Mouse (Mus musculus): ENCODE data around the gene Trpv2. TPM values are rescaled to one million over a fixed set of nuclear protein-coding genes. Genes with fewer than 3 reads are reported as not detected.

Trpv2 gene
- total and polyA plus RNA-seq, 3 experiments, result 30.0 to 30.4 TPM; not detected in 1

- no peaks in the 10 kb centered on the region for H3K9me3 ChIP-seq (replicated peaks; ENCODE audit: insufficient read depth, low read length)
- no peaks in the 10 kb centered on the region for H3K36me3 ChIP-seq (ENCODE audit: control insufficient read depth in 1 of 2, insufficient read depth in 2 of 2, low read length in 2 of 2)
- H3K27ac ChIP-seq (ENCODE audit: control insufficient read depth, low read depth, low read length), result no peak overlapping the region
- no peak overlapping the region for H3K9ac ChIP-seq (ENCODE audit: control insufficient read depth, low read depth, low read length, poor library complexity, severe bottlenecking)
- H3K79me2 ChIP-seq (ENCODE audit: control insufficient read depth, insufficient read depth, low read length, poor library complexity), result no peaks in the 10 kb centered on the region
- no peaks in the 10 kb centered on the region for H3K4me1 ChIP-seq (ENCODE audit: control insufficient read depth in 1 of 2, insufficient read depth in 2 of 2, low read length in 2 of 2)
- TF ChIP-seq ZC3H11A (IDR thresholded peaks at IDR 0.05; ENCODE audit: low read depth, low read length), result no peak
- no peak for TF ChIP-seq CTCF (IDR thresholded peaks at IDR 0.05 in 2 of 3, conservative IDR thresholded peaks at IDR 0.05 in 1 of 3; ENCODE audit: control insufficient read depth in 1 of 3, insufficient read depth in 1 of 3, low read depth in 2 of 3, low read length in 3 of 3, poor library complexity in 1 of 3, severe bottlenecking in 1 of 3)
- no peak for TF ChIP-seq E2F4 (IDR thresholded peaks at IDR 0.05; ENCODE audit: borderline replicate concordance, low read depth, low read length)
- TF ChIP-seq POLR2A (IDR thresholded peaks at IDR 0.05; ENCODE audit: control insufficient read depth in 1 of 2, insufficient read depth in 1 of 2, low read depth in 1 of 2, low read length in 2 of 2, poor library complexity in 1 of 2), result no peak
- no peak for TF ChIP-seq USF1 (IDR thresholded peaks at IDR 0.05; ENCODE audit: low read depth, low read length)
- TF ChIP-seq RCOR1 (IDR thresholded peaks at IDR 0.05; ENCODE audit: low read depth, low read length), result no peak
- TF ChIP-seq MEF2A (IDR thresholded peaks at IDR 0.05; ENCODE audit: extremely low read depth, insufficient replicate concordance, low read depth, low read length, poor library complexity, severe bottlenecking), result no peak
- no peak for TF ChIP-seq SMC3 (IDR thresholded peaks at IDR 0.05; ENCODE audit: low read depth, low read length)
- no peak for TF ChIP-seq TAL1 (IDR thresholded peaks at IDR 0.05; ENCODE audit: low read length)
- TF ChIP-seq MXI1 (IDR thresholded peaks at IDR 0.05; ENCODE audit: low read depth, low read length), result no peak
- no peak for TF ChIP-seq MAFK (IDR thresholded peaks at IDR 0.05; ENCODE audit: borderline replicate concordance, low read depth, low read length)
- no peak for TF ChIP-seq POLR2AphosphoS5 (IDR thresholded peaks at IDR 0.05; ENCODE audit: borderline replicate concordance, low read depth, low read length)
- H3K4me3 ChIP-seq (ENCODE audit: control insufficient read depth in 1 of 2, insufficient read depth in 1 of 2, low read depth in 2 of 2, low read length in 2 of 2), result no peak overlapping the region
- H3K27me3 ChIP-seq (ENCODE audit: control insufficient read depth in 1 of 2, insufficient read depth in 2 of 2, low read length in 2 of 2), result no peaks in the 10 kb centered on the region
- DNase-seq (ENCODE audit: low read depth, low spot score), result no peak
Observed at GRCm38 (mm10) chr11:62636105-62636839, 62.0 kb downstream of the Trpv2 start.

GRCm38 (mm10) chr11:62636840-62637221, 62.5 kb downstream of the Trpv2 start:
- Histone ChIP-seq H3K4me3 (ENCODE audit: control insufficient read depth in 1 of 2, insufficient read depth in 1 of 2, low read depth in 2 of 2, low read length in 2 of 2) (no peak overlapping the region), H3K4me1 (ENCODE audit: control insufficient read depth in 1 of 2, insufficient read depth in 2 of 2, low read length in 2 of 2) (no peaks in the 10 kb centered on the region), H3K79me2 (ENCODE audit: control insufficient read depth, insufficient read depth, low read length, poor library complexity) (no peaks in the 10 kb centered on the region), H3K9me3 (replicated peaks; ENCODE audit: insufficient read depth, low read length) (no peaks in the 10 kb centered on the region), H3K36me3 (ENCODE audit: control insufficient read depth in 1 of 2, insufficient read depth in 2 of 2, low read length in 2 of 2) (no peaks in the 10 kb centered on the region), H3K27ac (ENCODE audit: control insufficient read depth, low read depth, low read length) (no peak overlapping the region), H3K9ac (ENCODE audit: control insufficient read depth, low read depth, low read length, poor library complexity, severe bottlenecking) (no peak overlapping the region), H3K27me3 (ENCODE audit: control insufficient read depth in 1 of 2, insufficient read depth in 2 of 2, low read length in 2 of 2) (no peaks in the 10 kb centered on the region)
- no peak for DNase-seq (ENCODE audit: low read depth, low spot score)
- TF ChIP-seq UBTF (IDR thresholded peaks at IDR 0.05; ENCODE audit: borderline replicate concordance, insufficient read depth, low read depth, low read length), result no peak
- TF ChIP-seq USF1 (IDR thresholded peaks at IDR 0.05; ENCODE audit: low read depth, low read length), result peak; percentile 56

- H3K79me2 ChIP-seq (ENCODE audit: control insufficient read depth, insufficient read depth, low read length, poor library complexity), result no peaks in the 10 kb centered on the region
- no peak overlapping the region for H3K9ac ChIP-seq (ENCODE audit: control insufficient read depth, low read depth, low read length, poor library complexity, severe bottlenecking)
- H3K27me3 ChIP-seq (ENCODE audit: control insufficient read depth in 1 of 2, insufficient read depth in 2 of 2, low read length in 2 of 2), result no peaks in the 10 kb centered on the region
- no peaks in the 10 kb centered on the region for H3K9me3 ChIP-seq (replicated peaks; ENCODE audit: insufficient read depth, low read length)
- no peak for TF ChIP-seq CTCF (IDR thresholded peaks at IDR 0.05 in 2 of 3, conservative IDR thresholded peaks at IDR 0.05 in 1 of 3; ENCODE audit: control insufficient read depth in 1 of 3, insufficient read depth in 1 of 3, low read depth in 2 of 3, low read length in 3 of 3, poor library complexity in 1 of 3, severe bottlenecking in 1 of 3)
- no peak for TF ChIP-seq HCFC1 (IDR thresholded peaks at IDR 0.05; ENCODE audit: low read depth, low read length)
- no peak for TF ChIP-seq CHD2 (IDR thresholded peaks at IDR 0.05; ENCODE audit: low read length)
- TF ChIP-seq ETS1 (IDR thresholded peaks at IDR 0.05; ENCODE audit: low read depth, low read length), result no peak
- no peak for TF ChIP-seq MAFK (IDR thresholded peaks at IDR 0.05; ENCODE audit: borderline replicate concordance, low read depth, low read length)
- no peak for TF ChIP-seq MYB (IDR thresholded peaks at IDR 0.05; ENCODE audit: low read depth, low read length)
- no peak for TF ChIP-seq ELF1 (IDR thresholded peaks at IDR 0.05; ENCODE audit: low read depth, low read length)
- TF ChIP-seq CHD1 (IDR thresholded peaks at IDR 0.05; ENCODE audit: low read depth, low read length), result no peak
- no peak for TF ChIP-seq BHLHE40 (IDR thresholded peaks at IDR 0.05; ENCODE audit: borderline replicate concordance, low read depth, low read length)
- no peak for TF ChIP-seq POLR2AphosphoS2 (IDR thresholded peaks at IDR 0.05; ENCODE audit: low read length)
- TF ChIP-seq SMC3 (IDR thresholded peaks at IDR 0.05; ENCODE audit: low read depth, low read length), result no peak
- no peak for TF ChIP-seq RCOR1 (IDR thresholded peaks at IDR 0.05; ENCODE audit: low read depth, low read length)
- H3K4me1 ChIP-seq (ENCODE audit: control insufficient read depth in 1 of 2, insufficient read depth in 2 of 2, low read length in 2 of 2), result no peaks in the 10 kb centered on the region
- H3K27ac ChIP-seq (ENCODE audit: control insufficient read depth, low read depth, low read length), result no peak overlapping the region
- no peak overlapping the region for H3K4me3 ChIP-seq (ENCODE audit: control insufficient read depth in 1 of 2, insufficient read depth in 1 of 2, low read depth in 2 of 2, low read length in 2 of 2)
- no peaks in the 10 kb centered on the region for H3K36me3 ChIP-seq (ENCODE audit: control insufficient read depth in 1 of 2, insufficient read depth in 2 of 2, low read length in 2 of 2)
- no peak for DNase-seq (ENCODE audit: low read depth, low spot score)
Observed at GRCm38 (mm10) chr11:62637401-62637800, 63.1 kb downstream of the Trpv2 start.

Measured in MEL (cell line).